Mouse (Mus musculus) left cerebral cortex, adult 8-10 months (tissue): ENCODE measurements around the gene Fam83d. TPM values are rescaled to one million over a fixed set of nuclear protein-coding genes. Genes with fewer than 3 reads are reported as not detected.

Source experiments
- DNase-seq, 2 experiments: peaks; one replicate each; pipeline ENCODE4 v3.0.0; 2022; ENCODE audit warnings: low spot score in 2 of 2
- total RNA-seq, 4 experiments: library from RNA; stranded (reverse); gene quantifications; 2 replicates each; pipeline ENCODE4 v1.2.4; 2022

Fam83d gene
- total RNA-seq, 4 experiments from 2014 or later = 1.2 to 2.5 (median 1.3) TPM

DNA sequence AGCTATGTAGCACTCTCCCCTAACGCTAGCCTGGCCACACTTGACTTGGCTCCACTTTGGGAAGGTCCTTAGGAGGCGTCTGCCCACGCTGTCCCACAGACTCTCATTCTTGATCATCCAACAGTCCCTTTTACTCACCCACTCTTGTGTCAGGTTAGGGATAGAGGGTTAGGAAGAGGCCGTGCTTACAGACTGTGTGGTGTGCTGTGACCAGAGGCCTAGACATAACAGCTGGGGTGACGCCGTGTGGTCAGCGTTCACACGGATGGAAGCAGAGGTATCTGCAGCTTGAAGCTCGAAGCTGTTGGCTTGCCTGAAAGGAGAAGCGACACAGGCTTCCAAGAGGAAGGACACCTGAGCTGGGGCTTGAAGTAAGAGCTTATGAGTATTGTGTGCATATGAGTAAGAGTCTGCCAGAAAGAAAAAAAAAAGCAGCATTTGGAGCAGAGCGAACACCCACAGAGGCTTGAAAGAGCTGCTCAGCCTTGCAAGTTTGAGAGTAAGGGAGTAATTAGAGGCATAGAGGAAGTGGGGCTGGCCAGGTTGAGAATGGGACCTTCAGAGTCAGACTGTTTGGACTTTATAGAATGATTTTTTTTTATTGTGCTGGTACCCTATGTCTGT, 24.3 kb upstream of the Fam83d start:
- no peak for DNase-seq

- no peak for DNase-seq
Observed at GRCm38 (mm10) chr2:158745049-158745482, 22.8 kb upstream of the Fam83d start.

DNA sequence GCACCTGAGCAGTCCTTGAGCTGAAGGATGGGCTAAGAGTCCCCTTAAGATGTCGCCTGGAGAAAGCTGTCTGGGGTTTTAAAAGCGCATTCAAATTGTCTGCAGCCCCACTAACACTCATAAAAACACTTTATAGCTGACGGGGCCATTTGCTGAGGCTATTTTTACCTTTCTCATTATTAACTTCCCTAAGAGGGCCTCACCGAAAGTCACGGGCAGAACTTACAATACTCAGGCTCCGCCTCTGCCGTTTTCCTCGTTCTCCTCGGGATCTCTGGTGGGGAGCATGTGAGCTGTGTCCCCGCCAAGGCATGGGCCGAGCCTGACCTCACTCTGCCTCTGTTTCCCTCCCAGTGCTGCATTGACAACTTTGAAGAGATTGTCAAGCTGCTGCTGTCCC, 21.7 kb upstream of the Fam83d start:
- DNase-seq = no peak

- DNase-seq = peak in 1 of 2 experiments; percentile 53
Observed at GRCm38 (mm10) chr2:158749366-158749765, 18.5 kb upstream of the Fam83d start.

- no peak for DNase-seq
Observed at GRCm38 (mm10) chr2:158760231-158760630, 7.7 kb upstream of the Fam83d start.

GRCm38 (mm10) chr2:158762339-158762738, 5.6 kb upstream of the Fam83d start:
- no peak for DNase-seq

- DNase-seq = no peak
Observed at GRCm38 (mm10) chr2:158768350-158768749, 457 bp downstream of the Fam83d start.

- DNase-seq = no peak
Observed at GRCm38 (mm10) chr2:158768771-158769170, 878 bp downstream of the Fam83d start.

DNA sequence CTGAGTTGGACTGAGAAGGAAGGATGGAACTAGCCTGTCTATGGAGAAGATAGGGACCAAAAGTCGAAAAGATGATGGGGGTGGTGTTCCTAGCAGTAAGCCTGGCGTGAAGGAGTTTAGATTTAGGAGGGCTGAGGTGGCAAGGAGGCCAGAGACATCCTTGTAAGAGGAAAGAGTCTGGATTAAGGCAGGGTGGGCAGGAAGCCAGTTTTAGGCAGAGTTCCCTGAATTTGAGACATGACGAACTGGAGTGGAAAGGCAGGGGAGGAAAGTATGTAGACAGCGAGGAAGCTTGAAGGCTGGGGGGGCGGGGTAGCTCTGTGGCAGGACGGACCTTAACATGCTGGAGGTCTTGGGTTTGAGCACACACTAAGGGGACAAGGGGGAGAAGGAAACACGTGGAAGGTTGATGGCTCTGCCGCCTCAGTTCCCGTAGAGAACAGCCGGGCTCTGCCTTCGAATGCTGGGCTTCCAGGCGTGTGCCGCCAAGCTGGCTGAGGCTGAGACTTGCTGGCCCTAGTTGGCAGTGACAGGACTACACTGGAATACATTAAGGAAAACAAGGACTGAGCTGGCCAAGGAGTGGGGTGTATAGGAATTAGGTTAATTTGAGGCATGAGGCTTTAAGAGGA, 2.3 kb downstream of the Fam83d start:
- no peak for DNase-seq

DNA sequence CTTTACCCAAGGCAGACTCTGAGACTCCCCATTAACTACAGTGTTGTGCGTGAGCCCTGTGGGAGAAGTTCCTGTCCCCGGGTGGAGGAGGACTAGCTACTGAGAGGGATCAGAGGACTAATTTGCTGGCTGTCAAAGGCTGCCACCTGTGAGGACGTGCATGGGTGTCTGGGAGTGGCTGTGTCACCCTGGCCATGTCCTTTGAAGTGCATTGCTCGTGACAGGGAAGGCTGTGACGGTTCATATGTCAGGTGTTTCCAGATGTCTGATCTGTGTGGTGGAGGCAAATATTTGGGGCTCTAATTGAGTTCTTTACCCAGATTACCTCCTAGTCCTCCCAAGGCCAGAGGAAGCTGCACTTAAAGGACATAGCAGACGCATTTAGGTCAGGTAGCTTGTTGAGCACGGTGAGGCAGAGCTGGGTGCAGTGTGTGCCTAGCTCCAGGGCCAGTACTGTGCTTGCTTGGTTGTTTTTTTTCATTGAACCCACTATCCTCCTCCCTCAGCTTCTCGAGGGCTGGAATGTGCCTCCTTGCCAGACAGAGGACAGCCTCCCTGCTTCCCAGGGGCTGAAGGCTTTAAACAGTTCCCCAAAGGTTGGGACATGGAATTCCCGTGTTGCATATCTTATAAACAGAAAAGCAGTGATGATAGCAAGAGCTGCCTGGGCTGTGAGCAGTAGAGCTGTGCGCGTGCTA, 3.3 kb downstream of the Fam83d start:
- no peak for DNase-seq

GRCm38 (mm10) chr2:158772808-158773207, 4.9 kb downstream of the Fam83d start:
- no peak for DNase-seq

DNA sequence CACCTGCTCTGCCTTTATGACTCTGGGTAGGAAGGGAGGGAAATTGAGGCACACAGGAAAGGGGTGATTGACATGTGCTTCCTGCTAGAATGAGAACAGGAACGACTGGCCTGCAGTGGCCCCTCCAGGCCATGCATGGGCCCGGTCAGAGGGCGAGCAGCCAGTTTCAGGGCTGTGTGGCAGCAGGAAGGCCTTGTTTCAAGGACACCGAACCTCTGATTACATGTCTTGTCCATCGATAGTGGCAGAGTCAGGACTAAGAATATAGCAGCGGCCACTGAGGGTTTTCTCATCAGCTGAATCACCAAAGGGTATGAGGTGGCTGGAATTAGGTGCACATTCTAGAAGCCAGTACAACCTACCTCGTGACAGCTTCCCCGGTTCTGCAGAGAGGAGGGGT, 7.0 kb downstream of the Fam83d start:
- DNase-seq = no peak

DNA sequence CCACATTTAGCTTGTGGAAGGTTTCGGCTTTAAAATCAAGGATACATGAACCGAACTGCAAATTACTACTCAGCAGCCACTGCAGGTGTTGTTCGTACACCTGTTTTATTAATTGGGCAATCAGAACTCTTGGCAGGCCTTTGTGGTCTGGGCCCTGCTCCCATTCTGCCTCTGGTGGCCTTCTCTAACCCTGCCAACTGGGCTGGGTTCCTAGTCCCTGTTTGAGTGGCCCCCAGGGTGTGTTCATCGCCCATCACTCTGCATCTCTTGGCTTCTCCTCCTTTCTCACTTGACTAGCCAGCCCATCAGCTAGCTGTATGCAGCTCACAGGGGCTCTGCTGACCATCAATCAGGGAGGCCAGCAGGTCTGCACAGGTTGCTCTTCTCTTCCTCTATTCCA, 8.8 kb downstream of the Fam83d start:
- no peak for DNase-seq

GRCm38 (mm10) chr2:158777490-158777889, 9.6 kb downstream of the Fam83d start:
- DNase-seq = no peak

- no peak for DNase-seq
Observed at GRCm38 (mm10) chr2:158778349-158778748, 10.5 kb downstream of the Fam83d start.

- DNase-seq = no peak
Observed at GRCm38 (mm10) chr2:158781126-158781525, 13.2 kb downstream of the Fam83d start.

- no peak for DNase-seq
Observed at GRCm38 (mm10) chr2:158786927-158787795, 19.3 kb downstream of the Fam83d start.

DNA sequence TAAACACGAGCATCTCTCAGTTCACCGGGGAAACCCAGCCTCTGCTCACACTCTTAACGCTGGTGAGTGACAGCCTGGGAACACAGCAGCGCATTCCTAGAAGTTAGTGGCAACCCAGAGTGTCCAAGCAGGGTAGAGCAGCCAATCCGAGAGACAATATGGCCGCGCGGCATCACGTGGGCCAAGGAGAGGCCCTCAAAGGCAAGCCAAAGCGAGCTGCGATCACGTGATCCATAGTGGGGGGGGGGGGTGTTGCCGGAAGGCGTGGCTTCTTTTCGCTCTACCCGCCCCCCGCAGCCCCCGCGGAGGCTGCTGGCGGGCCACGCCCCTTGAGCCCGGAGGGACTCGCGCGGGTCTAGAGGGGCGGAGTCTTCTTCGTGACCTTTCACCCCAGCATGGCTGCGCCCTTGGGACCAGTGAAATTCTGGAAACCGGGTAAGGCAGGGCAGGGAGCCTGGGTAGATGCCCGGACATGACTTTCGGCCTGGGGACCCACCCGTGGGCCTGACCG, 26.7 kb downstream of the Fam83d start, which contains the start of gene Dhx35:
TSS of gene Dhx35 (plus strand) at position 314 of the 511 bp plus-strand sequence.
- peak; percentile 83 to 95 for DNase-seq

GRCm38 (mm10) chr2:158795043-158795442, 27.1 kb downstream of the Fam83d start:
- DNase-seq = no peak

- no peak for DNase-seq
Observed at GRCm38 (mm10) chr2:158795875-158796274, 28.0 kb downstream of the Fam83d start.

DNA sequence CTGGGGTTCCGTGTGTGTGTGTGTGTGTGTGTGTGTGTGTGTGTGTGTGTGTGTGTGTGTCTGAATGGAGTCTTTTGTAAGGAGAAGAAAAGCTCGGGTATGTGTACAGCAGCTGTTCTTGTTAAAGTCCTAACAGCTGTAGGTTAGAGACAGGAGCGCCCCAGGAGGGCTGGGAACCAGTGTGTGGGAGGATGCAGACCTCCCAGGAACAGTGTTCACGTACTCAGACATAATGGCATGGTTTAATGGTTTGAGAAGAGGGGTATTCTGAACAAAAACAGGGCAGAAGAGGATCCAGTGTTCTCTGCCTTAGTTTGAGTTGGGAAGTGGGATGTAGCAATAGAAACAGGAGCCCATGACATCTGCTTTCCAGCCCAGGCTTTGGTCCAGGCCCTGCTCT, 31.4 kb downstream of the Fam83d start:
- DNase-seq = no peak
